In the genomic region with DNA sequence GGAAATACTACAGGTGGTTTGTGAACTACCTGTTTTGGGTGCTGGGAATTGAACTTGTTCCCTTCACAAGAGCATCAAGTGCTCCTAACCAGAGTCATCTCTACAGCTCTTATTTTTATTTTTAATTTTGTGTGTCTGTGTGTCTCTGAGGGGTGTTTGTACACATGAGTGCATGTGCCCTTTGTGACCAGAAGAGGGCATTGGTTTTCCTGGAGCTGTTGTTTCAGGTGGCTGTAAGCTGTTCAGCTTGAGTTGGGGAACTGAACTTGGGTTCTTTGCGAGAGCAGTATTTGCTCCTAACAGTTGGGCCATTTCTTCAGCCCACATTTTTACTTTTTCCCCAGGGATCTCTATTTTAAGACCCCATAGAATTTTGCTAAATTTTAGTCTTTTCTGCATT, we compare ENCODE assay signal across 21 mouse cellular contexts. TPM values are rescaled to one million over a fixed set of nuclear protein-coding genes. Genes with fewer than 3 reads are reported as not detected.
DNase-seq lines count a peak whose midpoint lies in the region; ATAC-seq and TF ChIP-seq lines count a peak whose summit lies in the region.
"Had no signal": no experiment of that assay in that cellular context is flagged by ENCODE, and none has a peak within 500 bp of the region (broad histone marks: within the 10 kb centered on the region; RNA-seq: fewer than 3 reads in every experiment).

No protein-coding gene starts in this region.

- peaks cover 10 to 12% of the 10 kb centered on the region in 2 experiments; a peak in 3 of 4 replicates for H3K4me1 ChIP-seq in liver, embryonic 14.5 days (replicated peaks; ENCODE audit: control insufficient read depth in 2 of 2, insufficient read depth in 2 of 2, low read length in 1 of 2)
- H3K4me1 ChIP-seq in liver, embryonic 11.5 days (replicated peaks; ENCODE audit: control insufficient read depth, insufficient read depth, low read length): peaks cover 12% of the 10 kb centered on the region; the same call in 1 of the 2 replicates
- H3K4me1 ChIP-seq: embryonic facial prominence, embryonic 15.5 days; forebrain, embryonic 10.5 days; forebrain, embryonic 15.5 days; heart, embryonic 12.5 days; hindbrain, embryonic 10.5 days had no signal

- ATAC-seq in liver, embryonic 14.5 days (ENCODE audit: insufficient read depth): no peak
- no peak for ATAC-seq in liver, embryonic 11.5 days (replicated peaks; ENCODE audit: low FRiP score)
- ATAC-seq: forebrain, embryonic 15.5 days had no signal

- H3K36me3 ChIP-seq in liver, embryonic 14.5 days (replicated peaks; ENCODE audit: control insufficient read depth, insufficient read depth, low read depth): peaks cover 18% of the 10 kb centered on the region
- H3K36me3 ChIP-seq in liver, embryonic 11.5 days (ENCODE audit: control insufficient read depth, insufficient read depth, low read length): peaks cover 28% of the 10 kb centered on the region

- intact Hi-C loops in gastrocnemius, adult 2 months (cut with DNase I): no loop called here
- intact Hi-C loops in left cerebral cortex, postnatal 10 days (cut with DNase I): no loop called here

- DNase-seq in gastrocnemius, adult 2 months: no peak
- no peak for DNase-seq in gastrocnemius, adult 8-10 months (ENCODE audit: low spot score in 2 of 2)
- DNase-seq in liver, embryonic 14.5 days (ENCODE audit: low read depth in 3 of 3, low spot score in 3 of 3): no peak
- no peak for DNase-seq in liver, embryonic 11.5 days (ENCODE audit: low spot score)
- DNase-seq in ES-CJ7 (ENCODE audit: low read depth, low spot score) (peak; percentile 26), ZHBTc4 (ENCODE audit: low read depth, low spot score) (peak; percentile 52)
- no peak for DNase-seq in left cerebral cortex, postnatal 10 days (ENCODE audit: extremely low spot score in 1 of 2, low spot score in 2 of 2)
- DNase-seq in thymus, postnatal 0 days (ENCODE audit: low spot score): no peak
- DNase-seq: adrenal gland, adult 2 months; adrenal gland, postnatal 25 days; cerebellum, adult 2 months; cerebellum, postnatal 10 days; embryo, embryonic 11 days; gastrocnemius, postnatal 25 days had no signal

- peak; percentile 14; the same call in 1 of the 2 replicates for TF ChIP-seq CTCF in gastrocnemius, adult 2 months (IDR thresholded peaks at IDR 0.05)
- TF ChIP-seq CTCF in liver, embryonic 14.5 days (IDR thresholded peaks at IDR 0.05; ENCODE audit: low read depth): peak; percentile 37; the same call in 1 of the 2 replicates

- TF ChIP-seq EP300 in liver, embryonic 14.5 days (IDR thresholded peaks at IDR 0.05; ENCODE audit: low read depth): no peak

- no peaks in the 10 kb centered on the region for H3K27me3 ChIP-seq in liver, embryonic 14.5 days (ENCODE audit: control insufficient read depth, insufficient read depth, low read length)
- H3K27me3 ChIP-seq in liver, embryonic 11.5 days (replicated peaks; ENCODE audit: control insufficient read depth, insufficient read depth, low read length): no peaks in the 10 kb centered on the region
- H3K27me3 ChIP-seq: embryonic facial prominence, embryonic 15.5 days; forebrain, embryonic 15.5 days; heart, embryonic 12.5 days had no signal

- no peaks in the 10 kb centered on the region for H3K9me3 ChIP-seq in liver, embryonic 14.5 days (ENCODE audit: control insufficient read depth, low read length)
- H3K9me3 ChIP-seq in liver, embryonic 11.5 days (ENCODE audit: control insufficient read depth, low read length): no peaks in the 10 kb centered on the region
- H3K9me3 ChIP-seq: embryonic facial prominence, embryonic 15.5 days; forebrain, embryonic 10.5 days; forebrain, embryonic 15.5 days; heart, embryonic 12.5 days; hindbrain, embryonic 10.5 days had no signal

- H3K4me3 ChIP-seq in gastrocnemius, adult 2 months: no peak overlapping the region
- H3K4me3 ChIP-seq in liver, embryonic 14.5 days (ENCODE audit: insufficient read depth in 1 of 2, low read depth in 2 of 2, low read length in 2 of 2): no peak overlapping the region
- H3K4me3 ChIP-seq in liver, embryonic 11.5 days (ENCODE audit: low read depth, low read length): no peak overlapping the region
- H3K4me3 ChIP-seq: embryonic facial prominence, embryonic 15.5 days; erythroblast, embryonic 14.5 days; forebrain, embryonic 10.5 days; forebrain, embryonic 15.5 days; heart, embryonic 12.5 days; hindbrain, embryonic 10.5 days had no signal

- H3K4me2 ChIP-seq in liver, embryonic 14.5 days (ENCODE audit: low read depth): no peak overlapping the region
- no peak overlapping the region for H3K4me2 ChIP-seq in liver, embryonic 11.5 days
- H3K4me2 ChIP-seq: embryonic facial prominence, embryonic 15.5 days; forebrain, embryonic 15.5 days; heart, embryonic 12.5 days; hindbrain, embryonic 14.5 days had no signal

- no peak overlapping the region for H3K9ac ChIP-seq in liver, embryonic 14.5 days (replicated peaks)
- no peak overlapping the region for H3K9ac ChIP-seq in liver, embryonic 11.5 days (ENCODE audit: low read depth, low read length)
- H3K9ac ChIP-seq: embryonic facial prominence, embryonic 15.5 days; forebrain, embryonic 15.5 days; heart, embryonic 12.5 days; hindbrain, embryonic 14.5 days had no signal

- WGBS in liver, embryonic 14.5 days (ENCODE audit: insufficient replicate concordance): 93% methylated on average over 1 of the region's 1 CpGs
- 89% methylated on average over 1 of the region's 1 CpGs for WGBS in liver, embryonic 11.5 days

- H3K27ac ChIP-seq in gastrocnemius, adult 2 months: no peak overlapping the region
- H3K27ac ChIP-seq in liver, embryonic 14.5 days: no peak overlapping the region
- no peak overlapping the region for H3K27ac ChIP-seq in liver, embryonic 11.5 days (ENCODE audit: low read depth, low read length)
- H3K27ac ChIP-seq: embryonic facial prominence, embryonic 15.5 days; forebrain, embryonic 10.5 days; forebrain, embryonic 15.5 days; hindbrain, embryonic 10.5 days; hindbrain, embryonic 14.5 days had no signal

RNA-seq across cellular contexts. Expression of a gene that starts 23.0 kb away (rescaled TPM):
- 10 to 100 TPM; 48.2 to 60.7 TPM for total RNA-seq in gastrocnemius, adult 2 months (2021)
- total RNA-seq in gastrocnemius, adult 8-10 months (2022): 10 to 100 TPM; 45.6 to 57.4 (median 48.2) TPM
- 14.6 and 24.6 TPM in 2 replicates for polyA plus RNA-seq in liver, embryonic 14.5 days (2012; rRNA removed)
- 18.0 and 19.5 TPM in 2 replicates for polyA plus RNA-seq in liver, embryonic 14.5 days (2014; fragmentation: Nextera tagmentation; extraction: Ambion mirVana)
- 36.9 and 38.6 TPM in 2 replicates for polyA plus RNA-seq in liver, embryonic 11.5 days (2014; fragmentation: Nextera tagmentation; extraction: Ambion mirVana)
- 100 to 1,000 TPM; 132 to 137 TPM for total RNA-seq in left cerebral cortex, postnatal 10 days (2021)
- 25.5 and 35.1 TPM in 2 replicates for polyA plus RNA-seq in thymus, postnatal 0 days (2015; fragmentation: Nextera tagmentation; extraction: Ambion mirVana)

RNA-seq across cellular contexts. Expression of a gene that starts 59.5 kb away (rescaled TPM):
- total RNA-seq in gastrocnemius, adult 2 months (2021): 100 to 1,000 TPM; 160 to 166 TPM
- total RNA-seq in gastrocnemius, adult 8-10 months (2022): 100 to 1,000 TPM; 151 to 194 (median 168) TPM
- 64.1 and 112 TPM in 2 replicates for polyA plus RNA-seq in liver, embryonic 14.5 days (2012; rRNA removed)
- polyA plus RNA-seq in liver, embryonic 14.5 days (2014; fragmentation: Nextera tagmentation; extraction: Ambion mirVana): 411 and 432 TPM in 2 replicates
- 623 and 628 TPM in 2 replicates for polyA plus RNA-seq in liver, embryonic 11.5 days (2014; fragmentation: Nextera tagmentation; extraction: Ambion mirVana)
- 100 to 1,000 TPM; 265 to 276 TPM for total RNA-seq in left cerebral cortex, postnatal 10 days (2021)
- 660 and 662 TPM in 2 replicates for polyA plus RNA-seq in thymus, postnatal 0 days (2015; fragmentation: Nextera tagmentation; extraction: Ambion mirVana)

Comparison
In these comparisons a context has a peak if more than half of its experiments do, and no peak if none do; other contexts are left out.
1. DNase-seq: peak in ES-CJ7 (single experiment) and ZHBTc4 (single experiment); none in gastrocnemius, adult 2 months (single experiment), gastrocnemius, adult 8-10 months (0 of 2), liver, embryonic 14.5 days (0 of 3), liver, embryonic 11.5 days (single experiment), left cerebral cortex, postnatal 10 days (0 of 2) and thymus, postnatal 0 days (single experiment).